Mouse (Mus musculus): ENCODE data around the gene Naa10. TPM values are rescaled to one million over a fixed set of nuclear protein-coding genes. Genes with fewer than 3 reads are reported as not detected.

Gene Naa10
- polyA plus RNA-seq (2015; fragmentation: Nextera tagmentation; extraction: Ambion mirVana): 72.4 and 79.2 TPM in 2 replicates

DNA sequence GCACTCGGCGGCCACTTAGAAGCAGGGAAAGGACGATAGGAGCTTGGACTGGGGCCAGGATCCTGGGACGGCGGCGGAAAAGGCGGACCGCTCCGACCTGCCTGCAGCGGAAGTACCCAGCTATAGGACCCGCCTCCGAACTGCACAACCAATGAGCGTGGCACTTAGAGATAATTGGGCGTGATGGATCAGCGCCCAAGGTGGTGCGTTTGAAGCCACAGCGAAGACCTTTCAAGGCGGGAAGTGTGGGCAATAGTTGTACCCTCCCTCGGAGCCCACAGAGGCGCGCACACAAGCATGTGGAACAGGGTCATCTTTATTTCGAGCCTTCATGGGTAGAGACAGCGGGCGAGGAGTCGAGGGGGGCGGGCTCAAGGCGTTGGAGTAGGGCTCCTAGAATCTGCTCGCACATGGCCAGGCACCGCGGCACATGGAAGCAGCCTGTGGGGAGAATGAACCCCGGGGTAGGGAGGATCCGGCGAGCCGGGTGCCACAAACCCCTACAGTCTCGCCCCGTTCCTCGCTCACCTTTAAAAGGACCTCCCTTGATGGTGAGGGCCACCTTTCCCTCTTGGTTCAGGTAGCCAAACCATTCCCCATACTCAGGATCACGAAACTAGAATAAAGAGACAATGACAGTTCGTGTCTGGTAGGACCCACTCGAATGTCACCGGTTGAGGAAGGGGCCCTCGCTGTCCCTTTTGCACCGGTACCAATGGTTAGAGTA lies at the start of gene Naa10, which contains the start of gene Arhgap4:
TSS of gene Naa10 (minus strand) at position 122 of the 727 bp plus-strand sequence.
TSS of gene Arhgap4 (minus strand) at position 48 of the 727 bp plus-strand sequence.
- Histone ChIP-seq H3K9me3 (replicated peaks) (no peaks in the 10 kb centered on the region), H3K36me3 (replicated peaks) (peaks cover 11% of the 10 kb centered on the region; the same call in 1 of the 2 replicates), H3K27me3 (no peaks in the 10 kb centered on the region), H3K4me2 (peak within 1 kb of the TSS; percentile 90), H3K4me3 (replicated peaks) (peak within 1 kb of the TSS; percentile 68), H3K27ac (replicated peaks) (peak within 1 kb of the TSS; percentile 74), H3K9ac (peak within 1 kb of the TSS; percentile 69), H3K4me1 (replicated peaks) (0 out of 2 replicates have a peak, but pooled peaks cover 7% of the 10 kb centered on the region)
- 19% methylated on average over 43 of the region's 43 CpGs for WGBS (ENCODE audit: insufficient replicate concordance)
- peak; percentile 97 for ATAC-seq (ENCODE audit: insufficient read depth)

GRCm38 (mm10) chrX:73970781-73971180 lies 49.0 kb upstream of the Naa10 start:
- H3K9ac ChIP-seq: no peak overlapping the region
- H3K36me3 ChIP-seq (replicated peaks): no peaks in the 10 kb centered on the region
- H3K27ac ChIP-seq (replicated peaks): peak overlapping the region; percentile 99
- peak overlapping the region; percentile 40 for H3K4me2 ChIP-seq
- ATAC-seq (ENCODE audit: insufficient read depth): peak; percentile 27
- no peaks in the 10 kb centered on the region for H3K27me3 ChIP-seq
- no peak overlapping the region for H3K4me3 ChIP-seq (replicated peaks)
- no peaks in the 10 kb centered on the region for H3K9me3 ChIP-seq (replicated peaks)
- peaks cover 29% of the 10 kb centered on the region for H3K4me1 ChIP-seq (replicated peaks)

DNA sequence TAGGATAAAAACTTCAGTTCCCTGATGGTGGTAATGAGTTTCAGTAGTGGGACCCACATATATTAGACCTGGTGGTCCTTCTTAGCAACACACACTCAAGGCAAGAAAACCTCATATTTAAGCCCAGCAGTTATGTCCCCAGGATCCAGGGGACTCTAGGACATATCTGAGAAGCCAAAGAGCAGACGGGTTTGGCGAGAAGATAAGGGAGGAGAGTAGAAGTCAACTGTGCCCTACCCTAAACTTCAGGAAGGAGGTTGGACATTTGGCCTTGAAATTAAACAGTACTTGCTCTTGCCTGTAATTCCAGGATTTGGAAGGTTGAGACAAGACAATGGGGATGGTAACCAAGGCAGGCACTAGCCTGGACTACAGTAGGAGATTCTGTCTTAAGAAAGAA lies 48.0 kb upstream of the Naa10 start:
- 39% methylated on average over 2 of the region's 2 CpGs for WGBS (ENCODE audit: insufficient replicate concordance)
- peak; percentile 64 for ATAC-seq (ENCODE audit: insufficient read depth)
- Histone ChIP-seq H3K4me3 (replicated peaks) (no peak overlapping the region), H3K9ac (0 out of 2 replicates have a peak overlapping the region, but pooled peaks have one; percentile 7), H3K4me2 (peak overlapping the region; percentile 49), H3K36me3 (replicated peaks) (no peaks in the 10 kb centered on the region; the same call in 1 of the 2 replicates), H3K4me1 (replicated peaks) (peaks cover 29% of the 10 kb centered on the region), H3K9me3 (replicated peaks) (no peaks in the 10 kb centered on the region), H3K27me3 (no peaks in the 10 kb centered on the region), H3K27ac (replicated peaks) (peak overlapping the region; percentile 99)

DNA sequence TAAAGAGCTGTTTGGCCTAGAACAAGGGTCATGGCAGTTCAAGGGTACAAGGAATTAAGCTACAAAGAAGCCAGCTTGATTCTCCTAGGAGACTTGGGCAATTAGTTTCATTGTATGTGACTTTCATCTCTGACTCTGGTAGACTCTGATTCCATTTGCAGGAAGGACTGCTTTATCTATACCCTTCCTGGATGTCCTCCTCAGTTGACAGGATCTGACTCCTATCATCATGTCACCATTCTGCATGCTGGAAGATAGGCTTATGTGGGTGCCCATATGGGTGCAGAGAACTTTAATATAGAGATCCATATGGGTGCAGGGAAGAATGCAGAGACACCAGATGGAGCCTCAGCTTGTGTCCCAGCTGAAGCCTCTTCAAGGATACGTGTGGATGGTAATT lies 47.4 kb upstream of the Naa10 start:
- H3K27me3 ChIP-seq: no peaks in the 10 kb centered on the region
- H3K9ac ChIP-seq: 0 out of 2 replicates have a peak overlapping the region, but pooled peaks have one; percentile 21
- H3K27ac ChIP-seq (replicated peaks): peak overlapping the region; percentile 99
- no peaks in the 10 kb centered on the region for H3K9me3 ChIP-seq (replicated peaks)
- no peaks in the 10 kb centered on the region; the same call in 1 of the 2 replicates for H3K36me3 ChIP-seq (replicated peaks)
- peak overlapping the region; percentile 49 for H3K4me2 ChIP-seq
- ATAC-seq (ENCODE audit: insufficient read depth): peak; percentile 23
- peaks cover 35% of the 10 kb centered on the region for H3K4me1 ChIP-seq (replicated peaks)
- H3K4me3 ChIP-seq (replicated peaks): no peak overlapping the region
- 46% methylated on average over 1 of the region's 1 CpGs for WGBS (ENCODE audit: insufficient replicate concordance)

- H3K27me3 ChIP-seq: no peaks in the 10 kb centered on the region
- peak overlapping the region; percentile 72 for H3K9ac ChIP-seq
- H3K4me3 ChIP-seq (replicated peaks): peak overlapping the region; percentile 77
- H3K4me2 ChIP-seq: peak overlapping the region; percentile 78
- peaks cover 3% of the 10 kb centered on the region; the same call in 1 of the 2 replicates for H3K36me3 ChIP-seq (replicated peaks)
- ATAC-seq (ENCODE audit: insufficient read depth): peak; percentile 67
- peaks cover 52% of the 10 kb centered on the region for H3K4me1 ChIP-seq (replicated peaks)
- WGBS (ENCODE audit: insufficient replicate concordance): 10% methylated on average over 60 of the region's 60 CpGs
- peak overlapping the region; percentile 99 for H3K27ac ChIP-seq (replicated peaks)
- no peaks in the 10 kb centered on the region for H3K9me3 ChIP-seq (replicated peaks)
These were observed 45.7 kb upstream of the Naa10 start for GRCm38 (mm10) chrX:73967177-73968075.

DNA sequence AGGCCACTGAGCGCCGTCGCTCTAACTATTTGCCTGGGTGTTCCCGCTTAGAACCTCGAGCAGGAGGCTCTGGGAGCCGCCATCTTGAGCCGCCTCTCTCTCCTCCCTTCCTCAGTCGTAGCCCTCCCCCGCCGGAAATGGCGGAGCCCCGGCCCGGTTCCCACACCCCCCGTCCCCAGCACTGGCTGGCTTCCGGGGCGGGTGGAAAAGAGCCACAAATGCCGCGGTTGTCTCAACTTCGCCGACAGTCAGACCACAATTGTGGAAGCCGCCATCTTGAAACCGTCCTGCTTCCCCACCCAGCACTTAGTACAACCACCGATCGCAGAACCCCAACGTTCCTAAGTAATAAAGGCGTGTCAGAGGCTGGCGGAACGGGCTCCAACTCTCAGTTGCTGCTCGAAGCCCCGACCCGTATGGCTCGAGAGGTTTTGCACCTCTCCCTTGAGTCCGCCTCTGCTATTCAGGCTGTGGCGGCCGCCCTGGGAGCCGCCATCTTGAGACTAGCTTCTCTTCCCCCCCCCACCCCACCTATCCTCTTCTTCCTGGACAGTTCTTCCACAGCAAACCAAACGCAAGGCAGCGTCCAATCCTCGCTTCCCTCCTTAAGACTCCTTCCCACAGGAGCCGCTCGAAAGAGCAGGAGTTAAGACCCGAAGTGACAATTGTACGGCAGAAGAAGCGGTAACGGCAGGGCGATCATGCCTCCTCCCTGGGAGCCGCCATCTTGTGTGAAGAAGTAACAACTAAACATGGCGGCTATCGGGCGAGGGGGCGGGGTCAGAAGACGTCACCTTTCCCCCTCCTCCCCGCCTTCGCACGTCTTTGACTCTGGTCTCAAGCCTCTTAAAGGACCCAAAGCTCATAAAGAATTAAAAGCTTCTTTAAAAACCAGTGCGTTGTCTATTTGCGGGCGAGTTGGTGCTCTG lies 44.8 kb upstream of the Naa10 start, which contains the start of gene Hcfc1:
TSS of gene Hcfc1 (minus strand) at position 110 of the 929 bp plus-strand sequence.
- peak within 1 kb of the TSS; percentile 72 for H3K9ac ChIP-seq
- H3K4me1 ChIP-seq (replicated peaks): peaks cover 49% of the 10 kb centered on the region
- 14% methylated on average over 58 of the region's 58 CpGs for WGBS (ENCODE audit: insufficient replicate concordance)
- peaks cover 12% of the 10 kb centered on the region for H3K36me3 ChIP-seq (replicated peaks)
- H3K4me2 ChIP-seq: peak within 1 kb of the TSS; percentile 78
- peak within 1 kb of the TSS; percentile 99 for H3K27ac ChIP-seq (replicated peaks)
- no peaks in the 10 kb centered on the region for H3K9me3 ChIP-seq (replicated peaks)
- peak; percentile 40 for ATAC-seq (ENCODE audit: insufficient read depth)
- H3K27me3 ChIP-seq: no peaks in the 10 kb centered on the region
- peak within 1 kb of the TSS; percentile 77 for H3K4me3 ChIP-seq (replicated peaks)

DNA sequence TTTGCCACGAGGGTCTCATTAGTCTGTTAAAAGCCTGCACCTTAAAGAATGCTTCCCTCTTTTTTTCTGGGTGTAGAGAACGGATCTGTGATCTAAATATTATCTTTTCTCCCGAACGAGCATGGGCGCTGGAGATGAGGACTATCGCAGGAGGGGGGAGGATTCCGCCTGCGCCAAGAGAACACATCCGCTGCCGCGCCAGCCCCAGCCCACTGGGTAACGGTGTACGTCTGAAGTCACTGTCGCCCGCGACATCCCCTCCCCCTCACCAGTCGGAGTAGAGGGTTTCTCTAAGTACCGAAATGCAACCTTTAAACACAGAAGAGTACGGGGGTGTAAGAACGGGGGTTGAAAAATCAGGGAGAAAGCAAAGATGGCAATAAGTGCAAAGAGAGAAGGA lies 43.6 kb upstream of the Naa10 start:
- H3K4me1 ChIP-seq (replicated peaks): peaks cover 43% of the 10 kb centered on the region
- H3K36me3 ChIP-seq (replicated peaks): peaks cover 24% of the 10 kb centered on the region
- no peaks in the 10 kb centered on the region for H3K27me3 ChIP-seq
- H3K4me2 ChIP-seq: peak overlapping the region; percentile 78
- 10% methylated on average over 20 of the region's 20 CpGs for WGBS (ENCODE audit: insufficient replicate concordance)
- no peaks in the 10 kb centered on the region for H3K9me3 ChIP-seq (replicated peaks)
- no peak for ATAC-seq (ENCODE audit: insufficient read depth)
- H3K9ac ChIP-seq: peak overlapping the region; percentile 72
- peak overlapping the region; percentile 77 for H3K4me3 ChIP-seq (replicated peaks)
- H3K27ac ChIP-seq (replicated peaks): peak overlapping the region; percentile 99

- Histone ChIP-seq H3K27me3 (no peaks in the 10 kb centered on the region), H3K9ac (peak overlapping the region; percentile 72), H3K36me3 (replicated peaks) (peaks cover 33% of the 10 kb centered on the region), H3K4me1 (replicated peaks) (peaks cover 42% of the 10 kb centered on the region), H3K9me3 (replicated peaks) (no peaks in the 10 kb centered on the region), H3K27ac (replicated peaks) (peak overlapping the region; percentile 99), H3K4me2 (peak overlapping the region; percentile 78), H3K4me3 (replicated peaks) (peak overlapping the region; percentile 77)
- peak; percentile 34 for ATAC-seq (ENCODE audit: insufficient read depth)
- WGBS (ENCODE audit: insufficient replicate concordance): 21% methylated on average over 3 of the region's 3 CpGs
These were observed 42.6 kb upstream of the Naa10 start for GRCm38 (mm10) chrX:73964363-73964762.

DNA sequence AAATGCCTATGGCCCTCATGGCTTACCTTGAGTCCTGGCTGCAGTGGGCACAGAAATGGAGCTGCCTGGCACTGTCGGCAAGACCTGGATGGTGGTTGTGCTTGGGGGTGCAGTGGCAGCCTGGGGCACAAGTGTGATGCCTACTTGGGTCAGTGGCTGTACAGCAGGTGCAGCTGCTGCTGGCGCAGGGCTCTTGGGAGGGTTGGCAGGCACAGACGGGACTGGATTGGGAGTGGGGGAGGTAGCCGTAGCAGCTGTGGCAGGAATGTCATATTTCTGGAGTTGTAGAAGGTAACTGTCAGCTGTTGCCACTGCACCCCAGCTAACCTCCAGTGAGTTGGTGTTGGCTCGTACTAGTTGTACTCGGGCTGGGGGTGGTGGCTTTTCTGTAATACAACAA lies 33.2 kb upstream of the Naa10 start:
- peaks cover 99% of the 10 kb centered on the region for H3K36me3 ChIP-seq (replicated peaks)
- 0 out of 2 replicates have a peak, but pooled peaks cover under 1% of the 10 kb centered on the region for H3K4me1 ChIP-seq (replicated peaks)
- H3K27me3 ChIP-seq: no peaks in the 10 kb centered on the region
- no peak overlapping the region for H3K27ac ChIP-seq (replicated peaks)
- 88% methylated on average over 6 of the region's 6 CpGs for WGBS (ENCODE audit: insufficient replicate concordance)
- no peak overlapping the region for H3K4me3 ChIP-seq (replicated peaks)
- no peak for ATAC-seq (ENCODE audit: insufficient read depth)
- no peak overlapping the region for H3K9ac ChIP-seq
- no peak overlapping the region for H3K4me2 ChIP-seq
- H3K9me3 ChIP-seq (replicated peaks): no peaks in the 10 kb centered on the region

DNA sequence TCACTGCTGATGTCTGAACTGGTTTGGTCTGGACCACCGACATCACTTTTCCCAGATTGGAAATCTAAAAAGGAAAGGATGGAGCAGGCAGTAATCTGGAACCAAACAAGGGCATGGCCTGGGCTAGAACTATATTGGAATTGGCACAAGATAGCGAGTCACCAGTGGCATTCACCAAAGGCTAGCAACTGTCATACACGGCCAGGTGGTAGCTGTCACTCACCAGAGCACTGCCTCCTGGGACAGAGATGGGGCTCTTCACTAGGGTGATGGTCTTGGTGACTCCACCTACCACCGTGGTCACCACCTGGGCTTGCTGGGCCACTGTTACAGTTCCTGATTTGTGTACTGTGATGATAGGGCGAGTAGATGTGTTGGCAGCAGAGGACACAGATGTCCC lies 30.9 kb upstream of the Naa10 start:
- ATAC-seq (ENCODE audit: insufficient read depth): no peak
- Histone ChIP-seq H3K4me1 (replicated peaks) (no peaks in the 10 kb centered on the region), H3K36me3 (replicated peaks) (peaks cover 99% of the 10 kb centered on the region), H3K4me3 (replicated peaks) (no peak overlapping the region), H3K9ac (no peak overlapping the region), H3K9me3 (replicated peaks) (no peaks in the 10 kb centered on the region), H3K4me2 (no peak overlapping the region), H3K27ac (replicated peaks) (no peak overlapping the region), H3K27me3 (no peaks in the 10 kb centered on the region)
- WGBS (ENCODE audit: insufficient replicate concordance): 75% methylated on average over 5 of the region's 5 CpGs

Data from liver, embryonic 15.5 days (tissue).